Mouse (Mus musculus) limb, embryonic 12.5 days (tissue): ENCODE data around the gene Pcgf2. TPM values are rescaled to one million over a fixed set of nuclear protein-coding genes. Genes with fewer than 3 reads are reported as not detected.

Source experiments
- ATAC-seq: fragments of 200-750 bp; cut with Nextera tagmentation; 2 replicates; pipeline ENCODE4 v1.8.0; 2017; ENCODE audit warnings: low read depth, moderate TSS enrichment; ENCODE audit not compliant: insufficient number of reproducible peaks, insufficient read depth, low FRiP score, low TSS enrichment
- H3K27ac ChIP-seq: fragments of 300-500 bp; sonication (generic); 2 replicates; pipeline ENCODE4 v1.5.1; 2016; ENCODE audit warnings: mild to moderate bottlenecking, moderate library complexity
- H3K27me3 ChIP-seq: fragments of 300-500 bp; sonication (generic); 2 replicates; pipeline ENCODE4 v1.6.1; 2016; ENCODE audit warnings: mild to moderate bottlenecking, moderate library complexity
- H3K36me3 ChIP-seq: fragments of 300-500 bp; sonication (generic); 2 replicates; pipeline ENCODE4 v1.6.1; 2016; ENCODE audit warnings: mild to moderate bottlenecking, moderate library complexity
- H3K4me1 ChIP-seq: fragments of 300-500 bp; sonication (generic); replicated peaks from 2 replicates; pipeline ENCODE4 v1.6.1; 2016
- H3K4me2 ChIP-seq: fragments of 300-500 bp; sonication (generic); 2 replicates; pipeline ENCODE4 v1.6.1; 2016; ENCODE audit warnings: mild to moderate bottlenecking, moderate library complexity
- H3K4me3 ChIP-seq: fragments of 300-500 bp; sonication (generic); replicated peaks from 2 replicates; pipeline ENCODE4 v1.5.1; 2016; ENCODE audit warnings: mild to moderate bottlenecking
- H3K9ac ChIP-seq: fragments of 300-500 bp; sonication (generic); replicated peaks from 2 replicates; pipeline ENCODE4 v1.6.1; 2016; ENCODE audit warnings: mild to moderate bottlenecking, moderate library complexity
- H3K9me3 ChIP-seq: fragments of 300-500 bp; sonication (generic); 2 replicates; pipeline ENCODE4 v1.6.1; 2016; ENCODE audit warnings: mild to moderate bottlenecking, moderate library complexity
- WGBS: fragments of 180-500 bp; shearing (Covaris S2); methylation state at CpG from one replicate; pipeline ENCODE4 v1.1.7; 2016; 5-methylcytosine and 5-hydroxymethylcytosine counted together
- polyA plus RNA-seq: library from polyadenylated mRNA; unstranded; fragments of >200 nt; fragmentation: Nextera tagmentation; extraction: Ambion mirVana; gene quantifications from 2 replicates; pipeline ENCODE4 v1.2.1, GENCODE M21; 2016

Pcgf2 gene
- polyA plus RNA-seq, 1 experiment from 2014 or later = 20.2 TPM

GRCm38 (mm10) chr11:97677381-97677780 is 22.9 kb downstream of the Pcgf2 start:
- WGBS = 55% methylated on average over 15 of the region's 15 CpGs
- H3K4me3 ChIP-seq = no peak overlapping the region
- peaks cover 8% of the 10 kb centered on the region; the same call in 1 of the 2 replicates for H3K4me1 ChIP-seq
- no peaks in the 10 kb centered on the region for H3K27me3 ChIP-seq
- no peaks in the 10 kb centered on the region for H3K9me3 ChIP-seq
- no peak for ATAC-seq
- H3K4me2 ChIP-seq = no peak overlapping the region
- no peak overlapping the region for H3K27ac ChIP-seq
- H3K9ac ChIP-seq = no peak overlapping the region
- peaks cover 97% of the 10 kb centered on the region for H3K36me3 ChIP-seq

- Histone ChIP-seq H3K9ac (no peak overlapping the region), H3K27ac (no peak overlapping the region), H3K36me3 (peaks cover 97% of the 10 kb centered on the region), H3K27me3 (no peaks in the 10 kb centered on the region), H3K4me2 (no peak overlapping the region), H3K4me1 (peaks cover 8% of the 10 kb centered on the region; the same call in 1 of the 2 replicates), H3K9me3 (no peaks in the 10 kb centered on the region), H3K4me3 (no peak overlapping the region)
- no peak for ATAC-seq
- 86% methylated on average over 15 of the region's 15 CpGs for WGBS
Observed at GRCm38 (mm10) chr11:97676050-97676754, 24.1 kb downstream of the Pcgf2 start.

GRCm38 (mm10) chr11:97673148-97673547 is 27.1 kb downstream of the Pcgf2 start:
- no peak for ATAC-seq
- Histone ChIP-seq H3K4me1 (peaks cover 27% of the 10 kb centered on the region; the same call in 1 of the 2 replicates), H3K27ac (no peak overlapping the region), H3K4me2 (no peak overlapping the region), H3K36me3 (peaks cover 100% of the 10 kb centered on the region), H3K27me3 (no peaks in the 10 kb centered on the region), H3K4me3 (no peak overlapping the region), H3K9ac (no peak overlapping the region), H3K9me3 (no peaks in the 10 kb centered on the region)
- 90% methylated on average over 11 of the region's 11 CpGs for WGBS

- Histone ChIP-seq H3K9ac (no peak overlapping the region), H3K27ac (no peak overlapping the region), H3K4me3 (no peak overlapping the region), H3K27me3 (no peaks in the 10 kb centered on the region), H3K36me3 (peaks cover 100% of the 10 kb centered on the region), H3K9me3 (no peaks in the 10 kb centered on the region), H3K4me2 (no peak overlapping the region), H3K4me1 (peaks cover 19% of the 10 kb centered on the region; the same call in 1 of the 2 replicates)
- 58% methylated on average over 2 of the region's 2 CpGs for WGBS
- no peak for ATAC-seq
Observed at GRCm38 (mm10) chr11:97671177-97671527, 29.1 kb downstream of the Pcgf2 start.

GRCm38 (mm10) chr11:97670234-97671176 is 29.8 kb downstream of the Pcgf2 start:
- WGBS = 68% methylated on average over 13 of the region's 13 CpGs

GRCm38 (mm10) chr11:97669829-97670228 is 30.5 kb downstream of the Pcgf2 start:
- no peak overlapping the region for H3K9ac ChIP-seq
- no peaks in the 10 kb centered on the region for H3K27me3 ChIP-seq
- no peaks in the 10 kb centered on the region for H3K9me3 ChIP-seq
- H3K4me3 ChIP-seq = no peak overlapping the region
- ATAC-seq = no peak
- peaks cover 96% of the 10 kb centered on the region for H3K36me3 ChIP-seq
- H3K27ac ChIP-seq = peak overlapping the region; percentile 23; the same call in 1 of the 2 replicates
- WGBS = 35% methylated on average over 5 of the region's 6 CpGs
- H3K4me1 ChIP-seq = peaks cover 24% of the 10 kb centered on the region
- no peak overlapping the region for H3K4me2 ChIP-seq

More at GRCm38 (mm10) chr11:97670234-97671176, 29.8 kb downstream of the Pcgf2 start:
- H3K27ac ChIP-seq = peak overlapping the region; percentile 53
- H3K9me3 ChIP-seq = no peaks in the 10 kb centered on the region
- ATAC-seq = no peak
- no peak overlapping the region for H3K9ac ChIP-seq
- H3K27me3 ChIP-seq = no peaks in the 10 kb centered on the region
- no peak overlapping the region for H3K4me3 ChIP-seq
- peaks cover 100% of the 10 kb centered on the region for H3K36me3 ChIP-seq
- H3K4me1 ChIP-seq = peaks cover 19% of the 10 kb centered on the region; the same call in 1 of the 2 replicates
- H3K4me2 ChIP-seq = no peak overlapping the region

- H3K36me3 ChIP-seq = peaks cover 91% of the 10 kb centered on the region
- H3K27ac ChIP-seq = no peak overlapping the region
- H3K4me1 ChIP-seq = peaks cover 30% of the 10 kb centered on the region
- H3K27me3 ChIP-seq = no peaks in the 10 kb centered on the region
- WGBS = 68% methylated on average over 15 of the region's 15 CpGs
- no peak overlapping the region for H3K4me2 ChIP-seq
- H3K4me3 ChIP-seq = no peak overlapping the region
- 0 out of 2 replicates have a peak overlapping the region, but pooled peaks have one; percentile 27 for H3K9ac ChIP-seq
- H3K9me3 ChIP-seq = no peaks in the 10 kb centered on the region
- no peak for ATAC-seq
Observed at GRCm38 (mm10) chr11:97669268-97669667, 31.0 kb downstream of the Pcgf2 start.

- Histone ChIP-seq H3K4me1 (peaks cover 31% of the 10 kb centered on the region), H3K4me3 (no peak overlapping the region), H3K4me2 (no peak overlapping the region), H3K27me3 (no peaks in the 10 kb centered on the region), H3K36me3 (peaks cover 80% of the 10 kb centered on the region), H3K27ac (0 out of 2 replicates have a peak overlapping the region, but pooled peaks have one; percentile 12), H3K9ac (no peak overlapping the region), H3K9me3 (no peaks in the 10 kb centered on the region)
- no peak for ATAC-seq
- WGBS = 89% methylated on average over 7 of the region's 7 CpGs
Observed at GRCm38 (mm10) chr11:97668160-97668559, 32.1 kb downstream of the Pcgf2 start.

- Histone ChIP-seq H3K4me2 (no peak overlapping the region), H3K4me1 (peaks cover 40% of the 10 kb centered on the region), H3K4me3 (no peak overlapping the region), H3K9ac (no peak overlapping the region), H3K9me3 (no peaks in the 10 kb centered on the region), H3K27me3 (peaks cover 8% of the 10 kb centered on the region), H3K36me3 (peaks cover 66% of the 10 kb centered on the region), H3K27ac (no peak overlapping the region)
- whole genome bisulfite sequencing = 92% methylated on average over 15 of the region's 15 CpGs
- no peak for ATAC-seq
Observed at GRCm38 (mm10) chr11:97666794-97667193, 33.5 kb downstream of the Pcgf2 start.

GRCm38 (mm10) chr11:97666221-97666620 is 34.1 kb downstream of the Pcgf2 start:
- H3K4me1 ChIP-seq = peaks cover 46% of the 10 kb centered on the region
- no peak overlapping the region for H3K27ac ChIP-seq
- H3K27me3 ChIP-seq = peaks cover 14% of the 10 kb centered on the region
- no peak for ATAC-seq
- H3K4me2 ChIP-seq = no peak overlapping the region
- H3K9ac ChIP-seq = no peak overlapping the region
- peaks cover 60% of the 10 kb centered on the region for H3K36me3 ChIP-seq
- no peaks in the 10 kb centered on the region for H3K9me3 ChIP-seq
- no peak overlapping the region for H3K4me3 ChIP-seq
- WGBS = 95% methylated on average over 7 of the region's 7 CpGs

- Histone ChIP-seq H3K27ac (no peak overlapping the region), H3K9ac (no peak overlapping the region), H3K27me3 (peaks cover 17% of the 10 kb centered on the region), H3K36me3 (peaks cover 52% of the 10 kb centered on the region), H3K4me2 (no peak overlapping the region), H3K4me1 (peaks cover 49% of the 10 kb centered on the region), H3K4me3 (peak overlapping the region; percentile 92; the same call in 1 of the 2 replicates), H3K9me3 (no peaks in the 10 kb centered on the region)
- 89% methylated on average over 13 of the region's 13 CpGs for WGBS
- ATAC-seq = no peak
Observed at GRCm38 (mm10) chr11:97665431-97665830, 34.9 kb downstream of the Pcgf2 start.
